Mouse (Mus musculus) lung, postnatal 36 days (tissue): ENCODE results near the gene Bola2.

Experiments
- DNase-seq: peaks from one replicate; pipeline ENCODE4 v3.0.0; 2022; ENCODE audit warnings: mixed read lengths

The Bola2 gene

GRCm38 (mm10) chr7:126711910-126712309 lies 16.7 kb downstream of the Bola2 start:
- DNase-seq, result no peak

- no peak for DNase-seq
These were observed 20.5 kb downstream of the Bola2 start for GRCm38 (mm10) chr7:126715679-126716078.

GRCm38 (mm10) chr7:126717566-126717965 lies 22.4 kb downstream of the Bola2 start:
- DNase-seq, result no peak

GRCm38 (mm10) chr7:126718787-126719337 lies 23.7 kb downstream of the Bola2 start:
- no peak for DNase-seq

GRCm38 (mm10) chr7:126721635-126722034 lies 26.4 kb downstream of the Bola2 start:
- no peak for DNase-seq

GRCm38 (mm10) chr7:126725077-126725476 lies 29.9 kb downstream of the Bola2 start:
- DNase-seq, result peak; percentile 12

- peak; percentile 14 for DNase-seq
These were observed 30.5 kb downstream of the Bola2 start for GRCm38 (mm10) chr7:126725667-126726066.

GRCm38 (mm10) chr7:126730256-126730789 lies 35.1 kb downstream of the Bola2 start:
- peak; percentile 66 for DNase-seq

- DNase-seq, result no peak
These were observed 40.9 kb downstream of the Bola2 start for GRCm38 (mm10) chr7:126736122-126736521.

- peak; percentile 55 for DNase-seq
These were observed 44.4 kb downstream of the Bola2 start for GRCm38 (mm10) chr7:126739551-126739950.

GRCm38 (mm10) chr7:126740132-126740735 lies 45.0 kb downstream of the Bola2 start:
- no peak for DNase-seq

GRCm38 (mm10) chr7:126740977-126741376 lies 45.8 kb downstream of the Bola2 start:
- no peak for DNase-seq

- no peak for DNase-seq
These were observed 46.3 kb downstream of the Bola2 start for GRCm38 (mm10) chr7:126741452-126741851.

GRCm38 (mm10) chr7:126741964-126742482 lies 46.8 kb downstream of the Bola2 start:
- DNase-seq, result no peak

- DNase-seq, result peak; percentile 62
These were observed 50.9 kb downstream of the Bola2 start for GRCm38 (mm10) chr7:126746066-126746465.

- peak; percentile 51 for DNase-seq
These were observed 51.6 kb downstream of the Bola2 start for GRCm38 (mm10) chr7:126746798-126747197.

GRCm38 (mm10) chr7:126748824-126749223 lies 53.6 kb downstream of the Bola2 start:
- no peak for DNase-seq
